1 mouse cellular context compared by ENCODE assay signal in genomic region chr3:88499580-88499979, GRCm38 (mm10).
TF ChIP-seq lines count a peak whose summit lies in the region.

No protein-coding gene starts in this region.

TF ChIP-seq in MEL, 35 proteins besides CTCF, POLR2A, EP300 and RAD21:
- TF ChIP-seq TBP (IDR thresholded peaks at IDR 0.05; ENCODE audit: low read depth, low read length), result no peak
- TF ChIP-seq UBTF (IDR thresholded peaks at IDR 0.05; ENCODE audit: borderline replicate concordance, insufficient read depth, low read depth, low read length), result no peak
- TF ChIP-seq POLR2AphosphoS2 (IDR thresholded peaks at IDR 0.05; ENCODE audit: low read length), result no peak
- no peak for TF ChIP-seq USF1 (IDR thresholded peaks at IDR 0.05; ENCODE audit: low read depth, low read length)
- TF ChIP-seq NELFE (IDR thresholded peaks at IDR 0.05; ENCODE audit: low read depth, low read length), result no peak
- no peak for TF ChIP-seq MAX (IDR thresholded peaks at IDR 0.05; ENCODE audit: low read length)
- no peak for TF ChIP-seq E2F4 (IDR thresholded peaks at IDR 0.05; ENCODE audit: borderline replicate concordance, low read depth, low read length)
- no peak for TF ChIP-seq GATA1 (IDR thresholded peaks at IDR 0.05; ENCODE audit: low read depth, low read length)
- no peak for TF ChIP-seq JUND (IDR thresholded peaks at IDR 0.05; ENCODE audit: low read depth, low read length)
- TF ChIP-seq CHD1 (IDR thresholded peaks at IDR 0.05; ENCODE audit: low read depth, low read length), result no peak
